Mouse (Mus musculus) forebrain, postnatal 0 days (tissue): ENCODE data around the gene Ldlrad3. TPM values are rescaled to one million over a fixed set of nuclear protein-coding genes. Genes with fewer than 3 reads are reported as not detected.

Experiments used
- ATAC-seq: fragments of 200-750 bp; cut with Nextera tagmentation; 2 replicates; pipeline ENCODE4 v1.8.0; 2017; ENCODE audit warnings: mild to moderate bottlenecking, moderate library complexity
- DNase-seq: peaks from one replicate; pipeline ENCODE4 v3.0.0-alpha.2; 2015
- H3K27ac ChIP-seq: fragments of 300-500 bp; sonication (generic); 2 replicates; pipeline ENCODE4 v1.5.1; 2014; ENCODE audit warnings: low read depth, mild to moderate bottlenecking, antibody characterized with exemption, low read length, moderate library complexity, mixed read lengths
- H3K27me3 ChIP-seq: fragments of 300-500 bp; sonication (generic); 2 replicates; pipeline ENCODE4 v1.6.1; 2014; ENCODE audit warnings: mild to moderate bottlenecking, low read length, mixed read lengths; ENCODE audit not compliant: insufficient read depth
- H3K36me3 ChIP-seq: fragments of 300-500 bp; sonication (generic); 2 replicates; pipeline ENCODE4 v1.6.1; 2014; ENCODE audit warnings: mild to moderate bottlenecking, moderate library complexity; ENCODE audit not compliant: insufficient read depth
- H3K4me1 ChIP-seq: fragments of 300-500 bp; sonication (generic); 2 replicates; pipeline ENCODE4 v1.6.1; 2014; ENCODE audit warnings: antibody characterized with exemption; ENCODE audit not compliant: insufficient read depth
- H3K4me2 ChIP-seq: fragments of 300-500 bp; sonication (generic); 2 replicates; pipeline ENCODE4 v1.6.1; 2014; ENCODE audit warnings: low read depth, mild to moderate bottlenecking, moderate library complexity
- H3K4me3 ChIP-seq: fragments of 300-500 bp; sonication (generic); 2 replicates; pipeline ENCODE4 v1.5.1; 2014; ENCODE audit warnings: low read depth, low read length, mixed read lengths
- H3K9ac ChIP-seq: fragments of 300-500 bp; sonication (generic); 2 replicates; pipeline ENCODE4 v1.6.1; 2014; ENCODE audit warnings: mild to moderate bottlenecking
- H3K9me3 ChIP-seq: fragments of 300-500 bp; sonication (generic); 2 replicates; pipeline ENCODE4 v1.6.1; 2016; ENCODE audit warnings: low read length
- CTCF ChIP-seq: sonication (generic); IDR thresholded peaks from 2 replicates; pipeline ENCODE4 v1.5.1; 2016; ENCODE audit warnings: antibody characterized with exemption, control low read depth, low read depth
- WGBS: fragments of 180-500 bp; shearing (Covaris S2); extraction: QIAGEN DNeasy Blood & Tissue Kit; methylation state at CpG from one replicate; pipeline ENCODE4 v1.1.7; 2014; 5-methylcytosine and 5-hydroxymethylcytosine counted together
- polyA plus RNA-seq: library from polyadenylated mRNA; unstranded; fragments of >200 nt; fragmentation: Nextera tagmentation; extraction: Ambion mirVana; gene quantifications from 2 replicates; pipeline ENCODE4 v1.2.1, GENCODE M21; 2015
- total RNA-seq: library from RNA; depleted of rRNA; stranded (reverse); fragments of >200 nt; gene quantifications from 2 replicates; pipeline ENCODE4 v1.2.3, GENCODE M21; 2014

The Ldlrad3 gene
- total and polyA plus RNA-seq, 2 experiments from 2014 or later: 20.9 to 23.4 TPM

- 42% methylated on average over 6 of the region's 6 CpGs for WGBS
- H3K9me3 ChIP-seq: no peaks in the 10 kb centered on the region
- TF ChIP-seq CTCF: no peak
- H3K9ac ChIP-seq: no peak overlapping the region
- DNase-seq (no peak), ATAC-seq (no peak)
- no peak overlapping the region for H3K4me2 ChIP-seq
- peaks cover 4% of the 10 kb centered on the region for H3K4me1 ChIP-seq
- H3K27ac ChIP-seq: no peak overlapping the region
- H3K27me3 ChIP-seq: no peaks in the 10 kb centered on the region
- no peak overlapping the region for H3K4me3 ChIP-seq
- no peaks in the 10 kb centered on the region for H3K36me3 ChIP-seq
These were observed 31.4 kb downstream of the Ldlrad3 start for GRCm38 (mm10) chr2:102154771-102155211.

DNA sequence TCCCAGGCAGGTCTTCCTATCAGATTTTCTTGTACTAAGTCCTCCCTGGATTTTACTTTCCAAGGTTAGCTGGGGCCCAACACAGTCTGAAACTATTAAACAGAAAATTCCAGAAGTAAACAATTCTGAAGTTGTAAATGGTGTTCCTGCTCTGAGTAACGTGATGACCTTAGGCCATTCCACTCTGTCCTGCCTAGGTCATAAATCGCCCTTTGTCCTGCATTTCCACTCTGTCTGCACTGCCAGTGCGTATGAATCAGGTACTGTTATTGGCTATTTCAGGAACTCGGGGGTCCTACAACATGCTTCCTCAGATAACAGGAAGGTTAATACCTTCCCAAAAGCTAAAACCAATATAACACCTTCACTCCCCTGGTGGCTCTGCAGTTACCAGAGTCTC is 31.9 kb downstream of the Ldlrad3 start:
- TF ChIP-seq CTCF: no peak

GRCm38 (mm10) chr2:102153516-102153915 is 32.7 kb downstream of the Ldlrad3 start:
- Histone ChIP-seq H3K9me3 (no peaks in the 10 kb centered on the region), H3K9ac (no peak overlapping the region), H3K36me3 (no peaks in the 10 kb centered on the region), H3K27ac (no peak overlapping the region), H3K4me3 (no peak overlapping the region), H3K27me3 (no peaks in the 10 kb centered on the region), H3K4me2 (no peak overlapping the region), H3K4me1 (peaks cover 4% of the 10 kb centered on the region)
- ATAC-seq (no peak), DNase-seq (no peak)
- TF ChIP-seq CTCF: no peak
- 94% methylated on average over 4 of the region's 4 CpGs for WGBS

More for the DNA sequence above, 31.9 kb downstream of the Ldlrad3 start:
- Histone ChIP-seq H3K4me2 (no peak overlapping the region), H3K4me1 (peaks cover 4% of the 10 kb centered on the region), H3K4me3 (no peak overlapping the region), H3K9ac (no peak overlapping the region), H3K27ac (no peak overlapping the region), H3K9me3 (no peaks in the 10 kb centered on the region), H3K27me3 (no peaks in the 10 kb centered on the region), H3K36me3 (no peaks in the 10 kb centered on the region)
- DNase-seq (no peak), ATAC-seq (no peak)
- WGBS: 84% methylated on average over 4 of the region's 4 CpGs

- WGBS: 87% methylated on average over 5 of the region's 5 CpGs
- ATAC-seq: no peak
- peaks cover 4% of the 10 kb centered on the region for H3K4me1 ChIP-seq
These were observed 33.3 kb downstream of the Ldlrad3 start for GRCm38 (mm10) chr2:102152851-102153250.

GRCm38 (mm10) chr2:102149058-102149457 is 37.1 kb downstream of the Ldlrad3 start:
- Histone ChIP-seq H3K27ac (no peak overlapping the region), H3K9ac (no peak overlapping the region), H3K36me3 (no peaks in the 10 kb centered on the region), H3K27me3 (no peaks in the 10 kb centered on the region), H3K4me1 (peaks cover 4% of the 10 kb centered on the region; the same call in 1 of the 2 replicates), H3K4me3 (no peak overlapping the region), H3K9me3 (no peaks in the 10 kb centered on the region), H3K4me2 (no peak overlapping the region)
- 78% methylated on average over 2 of the region's 2 CpGs for WGBS
- DNase-seq: no peak
- ATAC-seq: no peak
- no peak for TF ChIP-seq CTCF

More at GRCm38 (mm10) chr2:102152851-102153250, 33.3 kb downstream of the Ldlrad3 start:
- no peaks in the 10 kb centered on the region for H3K36me3 ChIP-seq
- H3K27me3 ChIP-seq: no peaks in the 10 kb centered on the region
- no peak overlapping the region for H3K4me2 ChIP-seq
- H3K9ac ChIP-seq: no peak overlapping the region
- H3K27ac ChIP-seq: no peak overlapping the region
- TF ChIP-seq CTCF: no peak
- no peak overlapping the region for H3K4me3 ChIP-seq
- no peaks in the 10 kb centered on the region for H3K9me3 ChIP-seq
- DNase-seq: no peak

DNA sequence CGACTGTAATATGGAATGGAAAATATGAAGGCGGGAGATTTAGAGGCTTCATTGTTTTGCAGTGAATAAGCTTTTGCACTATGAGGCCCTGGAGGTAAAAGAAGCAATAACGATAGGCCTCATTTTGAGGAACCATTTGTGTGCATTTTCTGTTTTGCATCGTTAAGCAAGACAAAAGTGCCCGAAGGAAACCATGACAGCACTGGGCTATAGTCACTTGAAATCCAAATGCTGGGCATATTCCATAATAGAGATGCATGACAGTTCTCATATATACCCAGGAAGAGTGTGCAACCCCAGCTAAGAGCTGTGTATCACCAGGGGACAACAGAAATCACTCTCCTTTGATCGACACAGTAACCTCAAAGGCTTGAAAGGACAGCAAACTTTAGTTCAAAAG is 38.1 kb downstream of the Ldlrad3 start:
- TF ChIP-seq CTCF: no peak
- H3K36me3 ChIP-seq: no peaks in the 10 kb centered on the region
- H3K27ac ChIP-seq: no peak overlapping the region
- H3K27me3 ChIP-seq: no peaks in the 10 kb centered on the region
- WGBS: 41% methylated on average over 6 of the region's 6 CpGs
- no peak overlapping the region for H3K4me2 ChIP-seq
- H3K4me1 ChIP-seq: peaks cover 4% of the 10 kb centered on the region; the same call in 1 of the 2 replicates
- no peaks in the 10 kb centered on the region for H3K9me3 ChIP-seq
- no peak overlapping the region for H3K4me3 ChIP-seq
- ATAC-seq (no peak), DNase-seq (no peak)
- H3K9ac ChIP-seq: no peak overlapping the region

DNA sequence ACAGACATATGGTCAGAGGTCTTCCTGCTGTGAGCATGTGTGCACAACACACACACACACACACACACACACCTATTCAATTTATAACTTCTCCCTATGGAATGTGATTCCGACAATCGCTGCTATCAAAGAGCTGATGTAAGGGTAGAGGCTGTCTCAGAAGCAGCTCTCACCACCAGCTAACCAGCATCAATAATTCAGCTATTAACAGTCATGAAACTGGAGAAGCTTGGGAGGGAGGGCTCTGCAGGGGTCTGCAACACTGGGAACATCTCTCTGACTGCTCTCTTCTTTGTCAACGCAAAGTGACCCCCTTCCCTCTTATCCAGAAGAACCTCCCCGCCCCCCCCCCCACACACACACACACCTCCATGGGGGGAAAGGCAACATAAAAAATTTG is 38.6 kb downstream of the Ldlrad3 start:
- Histone ChIP-seq H3K4me3 (no peak overlapping the region), H3K36me3 (no peaks in the 10 kb centered on the region), H3K27me3 (no peaks in the 10 kb centered on the region), H3K9me3 (no peaks in the 10 kb centered on the region), H3K4me1 (peaks cover 4% of the 10 kb centered on the region; the same call in 1 of the 2 replicates), H3K9ac (no peak overlapping the region), H3K27ac (no peak overlapping the region), H3K4me2 (no peak overlapping the region)
- DNase-seq (no peak), ATAC-seq (no peak)
- no peak for TF ChIP-seq CTCF
- 74% methylated on average over 4 of the region's 4 CpGs for WGBS
